Mouse (Mus musculus) left cerebral cortex, postnatal 10 days (tissue): Measurements from ENCODE around the gene Ubtd1. TPM values are rescaled to one million over a fixed set of nuclear protein-coding genes. Genes with fewer than 3 reads are reported as not detected.

ENCODE experiments used
- DNase-seq, 2 experiments: peaks; one replicate each; pipeline ENCODE4 v3.0.0; 2021 to 2022; ENCODE audit warnings: low spot score in 2 of 2, mixed read lengths in 1 of 2; ENCODE audit errors: extremely low spot score in 1 of 2
- intact Hi-C: fragments of 180-260 bp; cut with DNase I; formaldehyde crosslinking; loops from one replicate; pipeline ENCODE4 v1.15.1; 2025
- total RNA-seq, 2 experiments: library from RNA; stranded (reverse); gene quantifications; 2 replicates each; pipeline ENCODE4 v1.2.3; 2021

The Ubtd1 gene
- total RNA-seq, 2 experiments from 2014 or later: 13.2 to 13.4 TPM

DNA sequence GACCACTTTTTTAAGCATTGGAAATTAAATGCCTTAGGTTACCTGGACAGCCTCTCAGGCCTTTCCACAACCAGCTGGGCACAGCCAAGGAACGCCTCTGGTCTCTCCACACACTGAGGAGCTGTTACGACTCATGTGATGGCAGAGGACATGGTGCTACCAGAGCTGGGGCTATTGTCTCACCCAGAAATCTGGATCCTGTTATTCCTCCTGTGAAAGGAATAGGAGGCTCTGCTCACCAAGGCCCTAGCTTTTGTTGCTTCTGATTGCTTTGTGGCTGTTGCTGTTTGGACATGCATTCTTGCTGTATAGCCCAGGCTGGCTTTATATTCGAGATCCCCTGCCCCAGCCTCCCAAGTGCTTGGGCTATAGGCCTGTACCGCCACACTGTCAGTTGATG lies 34.7 kb downstream of the Ubtd1 start:
- intact Hi-C loops: no loop called here

DNA sequence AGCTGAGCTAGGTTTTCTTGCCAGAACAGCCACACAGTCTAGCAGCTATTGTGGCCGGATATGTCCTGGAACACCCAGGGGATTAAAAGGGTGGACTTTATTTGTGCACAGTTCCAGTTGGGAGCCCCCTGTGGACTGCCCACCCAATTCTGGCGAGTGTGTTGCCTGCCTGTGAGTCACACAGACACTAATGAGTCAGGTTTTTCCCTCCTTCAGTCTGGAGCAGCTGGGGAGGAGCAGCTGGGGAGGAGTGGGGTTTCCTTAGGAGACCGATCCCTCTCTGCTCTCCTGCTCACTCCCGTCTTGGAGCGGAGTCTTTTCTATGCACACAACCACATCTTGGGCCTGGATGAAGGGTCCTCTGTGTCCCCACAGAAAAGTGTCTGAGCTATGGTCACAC lies 35.3 kb downstream of the Ubtd1 start:
- DNase-seq: no peak
- intact Hi-C loops: no loop called here

More for the DNA sequence above, 34.7 kb downstream of the Ubtd1 start:
- DNase-seq: no peak

- intact Hi-C loops: no loop called here
These were observed 36.1 kb downstream of the Ubtd1 start for GRCm38 (mm10) chr19:42017399-42018247.

DNA sequence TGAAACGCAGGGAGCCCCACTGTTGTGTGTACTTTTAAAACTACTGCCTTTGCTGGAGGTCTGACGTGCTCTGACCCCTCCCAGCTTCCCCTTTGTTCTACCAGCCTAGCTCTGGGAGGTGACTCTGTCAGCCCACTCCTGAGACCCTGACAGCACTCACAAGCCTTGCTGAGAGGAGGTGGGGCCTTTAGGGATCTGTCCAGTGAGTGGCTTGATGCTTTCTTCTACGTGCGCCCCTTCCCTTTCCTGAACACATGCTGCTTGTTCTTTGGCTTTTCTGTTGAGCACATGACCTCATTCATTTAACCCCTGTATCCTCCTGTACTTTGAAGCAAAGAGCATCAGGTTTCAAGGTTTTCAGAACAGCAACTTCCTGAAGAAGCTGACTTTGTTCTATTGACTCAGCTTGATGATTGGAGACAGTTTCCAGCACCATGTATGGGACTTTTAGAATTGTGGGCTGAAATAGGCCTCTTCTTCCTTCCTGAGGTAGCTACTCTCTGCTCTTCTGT lies 37.5 kb downstream of the Ubtd1 start:
- intact Hi-C loops: no loop called here

More at GRCm38 (mm10) chr19:42017399-42018247, 36.1 kb downstream of the Ubtd1 start:
- peak; percentile 45 to 74 for DNase-seq

GRCm38 (mm10) chr19:42021681-42022541 lies 40.3 kb downstream of the Ubtd1 start:
- DNase-seq: no peak
- intact Hi-C loops: loop anchor here (5.0 kb wide), 1 partner anchor 40 kb away; the partner anchor contains the start of genes Mms19 and Ubtd1

More for the DNA sequence above, 37.5 kb downstream of the Ubtd1 start:
- peak in 1 of 2 experiments; percentile 57 for DNase-seq

DNA sequence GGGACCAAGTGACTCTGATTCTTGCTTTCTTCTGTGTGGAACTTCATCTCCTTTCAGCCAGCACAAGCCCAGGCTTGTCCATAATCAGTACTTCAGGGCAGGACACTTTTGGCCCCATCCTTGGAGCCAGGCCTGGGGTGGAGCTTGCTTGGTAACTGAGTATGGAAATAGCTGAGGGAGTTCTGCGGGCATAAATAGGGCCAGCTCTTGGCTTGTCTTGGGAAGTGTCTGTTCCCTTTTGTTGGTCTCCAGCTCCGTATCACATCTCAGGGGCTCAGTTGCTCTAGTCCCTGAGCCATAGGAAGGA lies 40.9 kb downstream of the Ubtd1 start:
- intact Hi-C loops: loop anchor here (5.0 kb wide), 1 partner anchor 40 kb away; the partner anchor contains the start of genes Mms19 and Ubtd1
- DNase-seq: no peak

DNA sequence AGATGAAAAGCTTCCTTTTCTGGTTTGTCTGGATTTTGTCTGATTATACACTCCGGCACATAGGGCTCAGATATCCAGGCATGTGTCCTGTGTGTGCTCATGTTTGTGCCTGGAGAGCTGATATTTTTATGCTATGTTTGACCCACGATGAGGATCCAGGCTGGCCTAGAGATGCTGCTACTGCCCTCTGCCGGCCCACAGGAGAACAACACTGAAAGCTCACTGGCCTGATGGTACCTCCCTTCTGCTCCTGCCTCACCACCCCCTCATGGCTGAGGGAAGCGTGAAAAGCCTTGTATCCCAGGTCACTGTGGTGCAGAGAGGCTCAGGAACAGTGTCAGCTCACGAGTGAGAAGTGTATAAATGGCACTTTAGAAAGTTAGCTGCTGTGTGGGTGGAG lies 44.6 kb downstream of the Ubtd1 start:
- DNase-seq: peak; percentile 64 to 79
- intact Hi-C loops: no loop called here

DNA sequence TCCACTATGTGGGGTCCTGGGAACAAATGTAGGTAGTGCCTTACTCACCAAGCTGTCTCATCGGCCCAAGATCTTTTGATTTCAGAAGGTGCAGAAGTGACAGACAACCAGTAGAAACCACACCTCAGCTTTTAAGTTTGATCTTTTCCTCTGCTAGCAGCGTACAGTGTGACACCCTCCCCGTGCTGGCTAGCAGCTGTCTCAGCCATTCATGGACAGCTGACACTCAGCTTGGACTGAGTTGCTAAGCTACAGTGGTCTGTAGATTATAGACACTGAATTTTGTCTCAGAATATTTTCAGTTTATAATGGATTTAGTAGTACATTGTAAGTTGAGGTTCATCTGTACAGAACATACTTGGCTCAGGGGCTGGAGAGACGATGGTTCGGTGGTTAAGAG lies 49.5 kb downstream of the Ubtd1 start:
- intact Hi-C loops: no loop called here
- DNase-seq: no peak

DNA sequence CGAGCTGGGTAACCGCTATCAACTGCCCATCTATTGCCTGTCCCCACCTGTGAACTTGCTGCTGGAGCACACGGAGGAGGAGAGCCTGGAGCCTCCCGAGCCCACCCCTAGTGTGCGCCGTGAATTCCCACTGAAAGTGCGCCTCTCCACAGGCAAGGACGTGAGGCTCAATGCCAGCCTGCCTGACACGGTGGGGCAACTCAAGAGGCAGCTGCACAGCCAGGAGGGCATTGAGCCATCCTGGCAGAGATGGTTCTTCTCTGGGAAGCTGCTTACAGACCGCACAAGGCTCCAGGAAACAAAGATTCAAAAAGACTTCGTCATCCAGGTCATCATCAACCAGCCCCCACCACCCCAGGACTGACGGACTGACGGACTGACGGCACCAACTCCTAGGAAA lies 52.0 kb downstream of the Ubtd1 start:
- DNase-seq: no peak

GRCm38 (mm10) chr19:42034146-42034775 lies 52.7 kb downstream of the Ubtd1 start:
- DNase-seq: peak in 1 of 2 experiments; percentile 48
- intact Hi-C loops: no loop called here

More for the DNA sequence above, 52.0 kb downstream of the Ubtd1 start:
- intact Hi-C loops: no loop called here

- DNase-seq: no peak
- intact Hi-C loops: loop anchor here (5.0 kb wide), 1 partner anchor 112 kb away; the partner anchor contains the start of gene Marveld1
These were observed 53.4 kb downstream of the Ubtd1 start for GRCm38 (mm10) chr19:42034881-42035455.

DNA sequence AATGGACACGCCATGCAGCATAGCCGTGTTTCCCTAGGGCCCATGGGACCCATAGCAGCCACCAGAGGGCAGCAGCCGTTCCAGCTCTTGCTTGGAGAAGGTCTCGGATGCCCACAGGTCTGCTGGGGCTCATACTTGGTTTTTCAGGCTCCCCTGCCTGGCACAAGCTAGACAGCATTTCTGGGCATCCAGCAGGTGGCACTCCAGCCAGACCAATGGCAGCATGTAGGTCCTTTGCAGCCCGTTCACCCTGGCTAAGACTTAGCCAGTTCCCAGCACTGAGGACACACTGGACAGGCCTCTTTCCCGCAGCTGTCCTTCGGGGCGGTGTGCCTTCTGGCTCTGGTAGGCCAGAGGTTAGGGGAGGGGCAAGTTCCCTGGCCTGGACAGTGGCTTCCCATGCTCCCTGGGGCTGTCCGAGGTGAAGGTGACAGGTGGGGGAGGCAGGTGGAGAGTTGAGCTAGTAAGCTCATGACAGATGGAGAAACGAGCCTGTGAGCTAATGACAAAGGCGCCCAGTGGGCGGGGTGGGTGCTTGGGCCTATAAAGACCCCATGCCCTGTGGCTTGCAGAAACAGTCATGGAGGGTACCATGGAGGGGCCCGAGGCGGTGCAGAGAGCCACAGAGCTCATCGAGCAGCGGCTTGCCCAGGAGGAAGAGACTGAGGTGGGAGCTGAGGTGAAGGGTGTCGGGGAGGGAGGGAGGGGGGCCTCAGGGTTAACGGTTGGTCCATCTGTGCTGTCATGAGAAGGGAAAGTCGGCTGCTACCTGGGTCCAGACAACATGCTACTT lies 54.1 kb downstream of the Ubtd1 start, which contains the start of gene Ankrd2:
Gene Ankrd2, plus strand, starts transcription at position 545 of the 793 bp plus-strand sequence.
- intact Hi-C loops: loop anchor here (5.0 kb wide), 1 partner anchor 112 kb away; the partner anchor contains the start of gene Marveld1
- peak; percentile 69 to 89 for DNase-seq

GRCm38 (mm10) chr19:42036357-42036756 lies 54.8 kb downstream of the Ubtd1 start:
- no peak for DNase-seq
- intact Hi-C loops: loop anchor here (5.0 kb wide), 1 partner anchor 111 kb away; the partner anchor contains the start of gene Marveld1

GRCm38 (mm10) chr19:42037167-42037702 lies 55.7 kb downstream of the Ubtd1 start:
- no peak for DNase-seq
- intact Hi-C loops: loop anchor here (5.0 kb wide), 1 partner anchor 110 kb away; the partner anchor contains the start of gene Marveld1

DNA sequence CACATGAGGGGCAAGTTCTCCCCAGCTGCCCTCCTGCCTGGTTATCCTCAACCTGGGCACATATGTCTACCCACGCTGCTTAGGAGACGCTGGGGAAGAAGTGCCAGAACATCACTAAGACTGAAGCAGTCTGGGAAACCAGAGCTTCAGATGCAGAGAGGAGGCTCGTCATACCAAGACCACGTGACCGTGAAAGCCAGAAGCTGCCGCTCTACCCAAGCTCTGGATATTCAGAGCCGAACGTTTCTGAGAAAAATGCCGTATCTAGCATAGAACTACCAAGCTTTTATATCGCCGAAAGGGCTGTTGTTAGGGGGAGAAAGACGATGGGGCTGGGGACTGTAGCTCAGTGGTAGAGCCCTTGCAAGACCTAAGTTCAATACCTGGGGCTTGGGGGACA lies 56.7 kb downstream of the Ubtd1 start:
- intact Hi-C loops: loop anchor here (5.0 kb wide), 1 partner anchor 109 kb away; the partner anchor contains the start of gene Marveld1
- no peak for DNase-seq

DNA sequence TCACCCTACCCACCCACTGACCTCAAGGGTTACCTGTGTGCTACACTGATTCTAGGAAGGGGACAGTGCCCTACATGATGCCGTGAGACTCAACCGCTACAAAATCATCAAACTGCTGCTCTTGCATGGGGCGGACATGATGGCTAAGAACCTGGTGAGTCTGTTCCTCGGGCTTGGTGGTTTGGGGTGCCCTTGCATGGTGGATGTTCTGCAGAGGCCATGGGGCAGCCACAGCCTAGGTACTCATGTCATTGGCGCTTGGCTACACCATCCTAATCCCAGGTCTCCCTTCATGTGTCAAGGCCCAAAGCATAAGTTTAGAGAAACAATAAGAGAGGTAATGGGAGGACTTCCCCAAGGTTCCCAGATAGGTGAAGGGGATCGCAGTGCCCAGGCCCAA lies 62.4 kb downstream of the Ubtd1 start:
- no peak for DNase-seq
- intact Hi-C loops: loop anchor here (5.0 kb wide), 1 partner anchor 123 kb away; no protein-coding TSS in a partner anchor
